Mouse (Mus musculus): ENCODE measurements around the gene Bcar1. TPM values are rescaled to one million over a fixed set of nuclear protein-coding genes. Genes with fewer than 3 reads are reported as not detected.

Bcar1 gene
- polyA plus RNA-seq, 1 experiment = 136 TPM

DNA sequence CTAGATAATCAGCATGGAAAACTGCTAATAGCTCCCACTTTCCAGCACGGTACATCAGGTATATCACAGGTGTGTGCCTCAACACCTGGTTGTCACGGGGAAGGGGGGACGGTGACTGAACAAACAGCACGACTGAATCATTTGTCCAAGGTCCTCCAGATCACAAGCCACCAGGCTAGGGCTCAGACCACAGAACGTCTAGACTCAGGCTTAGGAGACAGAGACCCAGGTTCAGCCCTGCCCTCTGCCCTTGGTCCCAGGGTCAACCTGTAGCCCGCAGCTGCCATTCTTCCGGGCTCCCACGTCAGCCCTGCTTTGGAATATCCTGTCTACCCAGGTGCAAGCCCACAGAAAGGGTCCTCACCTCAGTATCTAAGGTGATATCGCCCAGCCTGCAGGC, 42.2 kb downstream of the Bcar1 start:
- Histone ChIP-seq H3K27me3 (ENCODE audit: control insufficient read depth, insufficient read depth, insufficient read length) (no peaks in the 10 kb centered on the region), H3K79me3 (ENCODE audit: low read depth) (no peaks in the 10 kb centered on the region), H3K79me2 (ENCODE audit: control insufficient read depth, insufficient read depth) (no peaks in the 10 kb centered on the region), H3ac (ENCODE audit: control insufficient read depth, insufficient read length, low read depth) (no peak overlapping the region), H3K36me3 (ENCODE audit: control insufficient read depth, insufficient read depth) (no peaks in the 10 kb centered on the region), H3K4me3 (ENCODE audit: insufficient read depth, poor library complexity, severe bottlenecking) (no peak overlapping the region)
- TF ChIP-seq MYOD1 (IDR thresholded peaks at IDR 0.05; ENCODE audit: control insufficient read depth, insufficient read length, low read depth) (no peak), MYOG (IDR thresholded peaks at IDR 0.05; ENCODE audit: control insufficient read depth, extremely low read depth, insufficient read length) (no peak), CTCF (IDR thresholded peaks at IDR 0.05; ENCODE audit: control insufficient read depth, insufficient read depth, insufficient read length) (no peak), CEBPB (IDR thresholded peaks at IDR 0.05; ENCODE audit: low read depth) (no peak), FOSL1 (IDR thresholded peaks at IDR 0.05; ENCODE audit: insufficient read depth, low read length, poor library complexity, severe bottlenecking) (no peak), MAX (IDR thresholded peaks at IDR 0.05) (no peak), USF1 (IDR thresholded peaks at IDR 0.05; ENCODE audit: low read depth) (no peak)

DNA sequence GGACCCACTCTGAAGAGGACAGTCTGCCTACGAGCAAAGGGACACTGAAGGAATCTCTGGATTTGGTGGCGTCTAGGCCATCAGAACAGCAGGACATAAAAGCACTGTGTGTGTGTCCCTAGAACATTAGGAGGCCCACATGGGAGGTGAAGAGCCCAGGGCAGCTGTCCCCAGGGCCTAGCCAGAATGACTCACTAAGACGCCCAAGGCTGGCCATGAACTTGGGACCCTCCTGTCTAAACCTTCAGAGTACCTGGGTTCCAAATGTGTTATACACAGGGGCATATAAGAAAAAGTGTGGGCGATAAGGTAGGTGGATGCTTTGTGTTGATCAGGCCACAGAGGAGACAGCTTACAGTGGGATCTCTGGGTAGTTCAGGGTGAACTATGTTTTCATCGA, 42.9 kb downstream of the Bcar1 start:
- Histone ChIP-seq H3ac (ENCODE audit: control insufficient read depth, insufficient read length, low read depth) (no peak overlapping the region), H3K79me2 (ENCODE audit: control insufficient read depth, insufficient read depth) (no peaks in the 10 kb centered on the region), H3K36me3 (ENCODE audit: control insufficient read depth, insufficient read depth) (no peaks in the 10 kb centered on the region), H3K79me3 (ENCODE audit: low read depth) (no peaks in the 10 kb centered on the region), H3K4me3 (ENCODE audit: insufficient read depth, poor library complexity, severe bottlenecking) (no peak overlapping the region), H3K27me3 (ENCODE audit: control insufficient read depth, insufficient read depth, insufficient read length) (no peaks in the 10 kb centered on the region)
- TF ChIP-seq CTCF (IDR thresholded peaks at IDR 0.05; ENCODE audit: control insufficient read depth, insufficient read depth, insufficient read length) (no peak), CEBPB (IDR thresholded peaks at IDR 0.05; ENCODE audit: low read depth) (no peak)

DNA sequence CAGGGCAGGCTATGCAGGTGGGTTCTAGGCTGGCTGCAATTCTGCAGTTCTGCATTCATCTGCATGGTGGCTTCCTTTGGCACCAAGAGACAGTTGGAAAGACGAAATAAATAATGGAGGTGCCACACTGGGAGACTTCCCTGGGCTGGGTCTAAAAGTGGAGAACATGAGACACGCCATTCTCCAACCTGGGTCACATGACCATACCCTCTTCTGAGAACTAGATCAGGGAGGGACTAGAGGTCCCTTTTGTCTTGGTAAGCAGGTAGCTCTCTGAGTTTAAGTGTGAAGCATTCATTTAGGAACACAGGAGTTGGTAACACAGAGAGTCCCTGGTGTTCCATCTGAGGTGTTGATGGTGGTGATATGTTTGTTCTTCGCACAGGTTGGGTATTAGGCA, 43.4 kb downstream of the Bcar1 start:
- TF ChIP-seq MYOD1 (IDR thresholded peaks at IDR 0.05; ENCODE audit: control insufficient read depth, insufficient read length, low read depth) (no peak), MYOG (IDR thresholded peaks at IDR 0.05; ENCODE audit: control insufficient read depth, extremely low read depth, insufficient read length) (no peak), CTCF (IDR thresholded peaks at IDR 0.05; ENCODE audit: control insufficient read depth, insufficient read depth, insufficient read length) (no peak), FOSL1 (IDR thresholded peaks at IDR 0.05; ENCODE audit: insufficient read depth, low read length, poor library complexity, severe bottlenecking) (no peak), USF1 (IDR thresholded peaks at IDR 0.05; ENCODE audit: low read depth) (no peak), MAX (IDR thresholded peaks at IDR 0.05) (no peak), CEBPB (IDR thresholded peaks at IDR 0.05; ENCODE audit: low read depth) (no peak)
- Histone ChIP-seq H3K27me3 (ENCODE audit: control insufficient read depth, insufficient read depth, insufficient read length) (no peaks in the 10 kb centered on the region), H3ac (ENCODE audit: control insufficient read depth, insufficient read length, low read depth) (no peak overlapping the region), H3K4me3 (ENCODE audit: insufficient read depth, poor library complexity, severe bottlenecking) (no peak overlapping the region), H3K36me3 (ENCODE audit: control insufficient read depth, insufficient read depth) (no peaks in the 10 kb centered on the region), H3K79me3 (ENCODE audit: low read depth) (no peaks in the 10 kb centered on the region), H3K79me2 (ENCODE audit: control insufficient read depth, insufficient read depth) (no peaks in the 10 kb centered on the region)

DNA sequence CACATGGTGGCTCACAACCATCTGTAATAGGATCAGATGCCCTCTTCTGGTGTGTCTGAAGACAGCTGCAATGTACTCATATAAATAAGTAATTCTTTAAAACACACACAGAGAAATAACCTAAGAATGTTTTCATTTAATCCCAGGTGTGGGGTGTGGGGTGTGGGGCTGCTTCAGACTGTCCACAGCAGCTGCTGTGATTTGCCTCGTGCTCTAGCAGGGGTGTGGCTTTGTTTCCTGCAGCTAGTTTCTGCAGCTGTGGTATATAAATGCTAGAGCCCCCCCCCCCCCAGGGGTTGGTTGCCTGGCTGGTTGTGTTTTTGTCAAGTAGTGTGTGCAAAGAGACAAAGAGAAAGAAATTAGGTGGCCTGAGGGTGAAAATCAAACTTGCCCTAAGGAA, 44.6 kb downstream of the Bcar1 start:
- no peaks in the 10 kb centered on the region for H3K27me3 ChIP-seq (ENCODE audit: control insufficient read depth, insufficient read depth, insufficient read length)
- no peaks in the 10 kb centered on the region for H3K79me3 ChIP-seq (ENCODE audit: low read depth)
- no peak for TF ChIP-seq CTCF (IDR thresholded peaks at IDR 0.05; ENCODE audit: control insufficient read depth, insufficient read depth, insufficient read length)
- no peak overlapping the region for H3K4me3 ChIP-seq (ENCODE audit: insufficient read depth, poor library complexity, severe bottlenecking)
- H3K36me3 ChIP-seq (ENCODE audit: control insufficient read depth, insufficient read depth) = no peaks in the 10 kb centered on the region
- H3K79me2 ChIP-seq (ENCODE audit: control insufficient read depth, insufficient read depth) = no peaks in the 10 kb centered on the region
- H3ac ChIP-seq (ENCODE audit: control insufficient read depth, insufficient read length, low read depth) = no peak overlapping the region

DNA sequence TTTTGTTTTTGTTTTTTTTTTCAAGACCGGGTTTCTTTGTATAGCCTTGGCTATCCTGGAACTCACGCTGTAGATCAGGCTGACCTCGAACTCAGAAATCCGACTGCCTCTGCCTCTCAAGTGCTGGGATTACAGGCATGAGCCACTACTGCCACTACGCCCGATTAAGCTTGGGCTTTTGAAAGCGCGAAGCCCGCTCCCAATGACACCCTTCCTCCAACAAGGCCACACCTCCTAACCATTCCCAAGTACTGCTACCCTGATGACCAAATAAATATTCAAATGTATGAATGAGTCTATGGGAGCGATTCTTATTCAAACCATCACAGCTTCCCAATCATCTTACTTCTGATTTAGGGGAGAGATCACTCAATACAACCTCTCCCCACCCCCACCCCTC, 46.0 kb downstream of the Bcar1 start:
- Histone ChIP-seq H3K79me3 (ENCODE audit: low read depth) (no peaks in the 10 kb centered on the region), H3K79me2 (ENCODE audit: control insufficient read depth, insufficient read depth) (no peaks in the 10 kb centered on the region), H3K27me3 (ENCODE audit: control insufficient read depth, insufficient read depth, insufficient read length) (no peaks in the 10 kb centered on the region), H3K36me3 (ENCODE audit: control insufficient read depth, insufficient read depth) (no peaks in the 10 kb centered on the region), H3K4me3 (ENCODE audit: insufficient read depth, poor library complexity, severe bottlenecking) (no peak overlapping the region), H3ac (ENCODE audit: control insufficient read depth, insufficient read length, low read depth) (no peak overlapping the region)
- TF ChIP-seq CEBPB (IDR thresholded peaks at IDR 0.05; ENCODE audit: low read depth) (no peak), FOSL1 (IDR thresholded peaks at IDR 0.05; ENCODE audit: insufficient read depth, low read length, poor library complexity, severe bottlenecking) (no peak), USF1 (IDR thresholded peaks at IDR 0.05; ENCODE audit: low read depth) (no peak), MYOD1 (IDR thresholded peaks at IDR 0.05; ENCODE audit: control insufficient read depth, insufficient read length, low read depth) (no peak), MYOG (IDR thresholded peaks at IDR 0.05; ENCODE audit: control insufficient read depth, extremely low read depth, insufficient read length) (no peak), MAX (IDR thresholded peaks at IDR 0.05) (no peak), CTCF (IDR thresholded peaks at IDR 0.05; ENCODE audit: control insufficient read depth, insufficient read depth, insufficient read length) (no peak)

DNA sequence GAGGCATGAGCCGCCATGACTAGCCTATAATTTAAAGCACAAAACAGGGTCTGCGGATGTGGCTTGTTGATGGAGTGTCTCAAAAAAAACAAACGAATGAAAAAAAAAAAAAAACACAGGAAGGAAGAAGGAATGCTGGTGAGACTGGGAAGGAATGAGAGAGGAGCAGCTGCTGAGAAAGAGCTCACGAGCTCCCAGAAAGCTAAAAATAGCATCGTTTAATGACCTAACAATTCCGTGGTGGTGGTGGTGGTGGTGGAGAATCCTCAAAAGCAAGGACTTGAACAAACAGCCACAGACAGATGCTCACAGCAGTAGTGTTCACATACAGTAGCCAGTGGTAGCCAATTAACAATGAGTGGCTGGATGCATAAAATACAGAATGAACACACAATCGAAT, 48.2 kb downstream of the Bcar1 start:
- no peaks in the 10 kb centered on the region for H3K36me3 ChIP-seq (ENCODE audit: control insufficient read depth, insufficient read depth)
- no peak overlapping the region for H3ac ChIP-seq (ENCODE audit: control insufficient read depth, insufficient read length, low read depth)
- no peak overlapping the region for H3K4me3 ChIP-seq (ENCODE audit: insufficient read depth, poor library complexity, severe bottlenecking)
- no peaks in the 10 kb centered on the region for H3K79me2 ChIP-seq (ENCODE audit: control insufficient read depth, insufficient read depth)
- H3K79me3 ChIP-seq (ENCODE audit: low read depth) = no peaks in the 10 kb centered on the region
- no peaks in the 10 kb centered on the region for H3K27me3 ChIP-seq (ENCODE audit: control insufficient read depth, insufficient read depth, insufficient read length)
- TF ChIP-seq CEBPB (IDR thresholded peaks at IDR 0.05; ENCODE audit: low read depth) = no peak
- no peak for TF ChIP-seq MYOG (IDR thresholded peaks at IDR 0.05; ENCODE audit: control insufficient read depth, extremely low read depth, insufficient read length)
- no peak for TF ChIP-seq FOSL1 (IDR thresholded peaks at IDR 0.05; ENCODE audit: insufficient read depth, low read length, poor library complexity, severe bottlenecking)
- TF ChIP-seq MYOD1 (IDR thresholded peaks at IDR 0.05; ENCODE audit: control insufficient read depth, insufficient read length, low read depth) = peak; percentile 61
- TF ChIP-seq CTCF (IDR thresholded peaks at IDR 0.05; ENCODE audit: control insufficient read depth, insufficient read depth, insufficient read length) = no peak
- no peak for TF ChIP-seq MAX (IDR thresholded peaks at IDR 0.05)
